Mouse (Mus musculus): Measurements from ENCODE around the gene Clip1. TPM values are rescaled to one million over a fixed set of nuclear protein-coding genes. Genes with fewer than 3 reads are reported as not detected.

Gene Clip1
- total RNA-seq, 2 experiments from 2014 or later: 135 to 152 TPM

DNA sequence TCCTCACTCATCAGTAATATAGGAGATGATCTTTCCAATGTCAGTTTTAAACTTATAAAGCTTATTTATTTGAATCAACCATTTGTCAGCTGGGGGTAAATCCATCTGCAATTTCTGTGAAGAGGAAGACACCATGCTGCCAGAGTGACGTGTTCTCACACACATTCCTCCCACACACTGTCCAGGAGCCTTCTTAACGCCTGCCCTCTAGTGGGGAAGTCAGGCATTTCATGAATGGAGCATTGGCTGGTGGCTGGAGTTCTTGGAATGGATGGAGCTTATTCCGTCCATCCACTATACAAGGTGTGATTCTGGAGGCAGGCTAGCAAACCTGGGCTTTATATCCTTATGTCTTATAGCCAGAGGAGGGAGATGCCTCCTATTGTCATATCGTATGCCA, 74.6 kb downstream of the Clip1 start:
- intact Hi-C loops (cut with DNase I): loop anchor here (1.0 to 5.0 kb wide), 2 partner anchors 26 to 163 kb away; no protein-coding TSS in a partner anchor
- peak; percentile 36 for DNase-seq (ENCODE audit: low spot score)

- intact Hi-C loops (cut with DNase I): no loop called here
- no peak for DNase-seq (ENCODE audit: low spot score)
Observed at GRCm38 (mm10) chr5:123609416-123609815, 75.0 kb downstream of the Clip1 start.

DNA sequence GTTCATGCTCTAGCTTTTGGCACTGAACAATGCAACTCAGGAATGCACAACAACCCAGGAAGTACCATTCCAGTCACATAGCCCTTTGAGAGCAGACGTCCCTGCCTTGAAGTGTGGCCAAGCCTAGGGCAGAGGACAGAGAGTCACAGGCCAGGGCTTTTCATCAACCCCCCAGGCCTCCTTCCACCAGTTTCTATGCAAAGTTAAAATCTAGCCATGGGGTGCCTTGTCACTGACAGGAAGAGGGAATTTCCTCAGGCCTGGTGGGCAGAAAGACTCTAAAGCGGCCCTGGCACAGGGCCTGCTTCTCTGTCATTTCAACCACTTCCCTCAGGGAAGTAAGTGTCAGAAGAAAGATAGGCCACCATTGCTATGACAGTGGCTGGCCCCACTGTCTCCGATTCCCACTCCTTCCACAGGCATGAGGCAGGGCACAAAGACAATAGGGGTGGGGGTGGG, 77.2 kb downstream of the Clip1 start:
- intact Hi-C loops (cut with DNase I): no loop called here
- no peak for DNase-seq (ENCODE audit: low spot score)

- intact Hi-C loops (cut with DNase I): no loop called here
- DNase-seq (ENCODE audit: low spot score): peak; percentile 5
Observed at GRCm38 (mm10) chr5:123603496-123603895, 80.9 kb downstream of the Clip1 start.

DNA sequence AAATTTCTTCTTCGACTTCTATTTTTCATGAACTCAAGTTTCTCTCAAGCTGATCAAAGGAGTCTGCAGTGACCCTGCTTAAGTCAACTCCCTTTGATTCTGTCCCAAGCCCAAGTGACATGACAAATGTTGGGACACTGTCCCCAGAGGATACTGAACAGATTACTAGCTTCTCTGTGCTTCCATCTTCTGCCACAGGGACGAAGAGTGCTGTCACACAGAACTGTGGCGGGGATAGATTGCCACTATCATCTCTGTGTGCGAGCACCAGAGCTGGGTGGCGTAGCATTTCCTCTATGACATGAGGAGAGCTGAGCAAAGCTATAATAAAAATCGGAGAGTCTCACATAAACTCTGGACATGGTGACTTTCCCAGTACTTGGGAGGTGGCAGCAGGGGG, 82.2 kb downstream of the Clip1 start:
- intact Hi-C loops (cut with DNase I): no loop called here
- no peak for DNase-seq (ENCODE audit: low spot score)

GRCm38 (mm10) chr5:123599319-123599718, 85.1 kb downstream of the Clip1 start:
- intact Hi-C loops (cut with DNase I): no loop called here
- no peak for DNase-seq (ENCODE audit: low spot score)

DNA sequence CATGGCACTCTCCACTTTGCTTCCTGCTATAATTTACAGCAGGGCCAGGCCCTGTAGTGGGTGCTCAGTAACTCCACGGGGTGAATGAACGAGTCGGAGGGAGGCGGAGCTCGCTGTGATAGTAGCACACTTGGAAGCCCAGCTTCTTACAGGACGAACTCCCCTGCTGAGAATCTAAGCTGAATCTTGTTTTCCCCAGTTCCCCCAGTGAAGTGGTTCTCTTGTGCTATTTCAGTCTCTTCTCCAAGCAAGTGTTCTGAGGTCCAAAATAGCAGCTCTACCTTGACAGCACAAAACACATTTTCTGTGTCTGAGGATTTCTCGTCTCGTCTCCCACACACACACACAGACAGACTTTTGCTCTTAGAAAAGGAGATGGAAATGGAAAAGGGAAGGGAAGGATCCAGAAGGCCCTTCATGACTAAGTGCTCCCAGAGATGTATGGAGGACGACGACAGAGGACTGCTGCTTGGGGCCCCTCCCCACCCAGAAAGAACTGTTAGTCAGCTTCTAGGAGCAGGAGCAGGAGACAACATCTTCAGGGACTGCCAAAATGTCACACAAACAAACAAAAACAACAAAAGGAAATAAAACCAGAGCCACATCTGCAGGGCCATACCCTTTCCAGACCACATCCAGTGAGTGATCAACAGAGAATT, 90.7 kb downstream of the Clip1 start:
- intact Hi-C loops (cut with DNase I): no loop called here
- DNase-seq (ENCODE audit: low spot score): no peak

DNA sequence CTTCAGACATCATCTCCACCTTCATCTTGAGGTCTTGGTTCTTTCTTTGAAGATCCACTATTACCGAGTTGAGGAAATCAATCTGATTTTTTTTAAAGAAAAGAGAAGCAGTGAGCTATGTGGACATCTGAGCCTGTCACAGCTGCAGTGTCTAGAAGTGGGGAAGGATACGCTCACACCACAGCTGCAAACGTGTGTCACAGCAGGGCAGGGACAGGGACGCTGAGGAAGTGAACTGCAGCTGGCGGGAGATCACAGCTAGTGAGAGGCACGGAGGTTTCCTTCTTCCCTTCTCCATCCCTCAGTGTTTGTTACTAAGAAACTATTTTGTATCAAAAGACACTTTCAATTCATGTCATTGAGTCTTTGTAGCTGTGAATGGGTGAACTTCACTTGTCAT, 104.4 kb downstream of the Clip1 start:
- intact Hi-C loops (cut with DNase I): no loop called here
- no peak for DNase-seq (ENCODE audit: low spot score)

DNA sequence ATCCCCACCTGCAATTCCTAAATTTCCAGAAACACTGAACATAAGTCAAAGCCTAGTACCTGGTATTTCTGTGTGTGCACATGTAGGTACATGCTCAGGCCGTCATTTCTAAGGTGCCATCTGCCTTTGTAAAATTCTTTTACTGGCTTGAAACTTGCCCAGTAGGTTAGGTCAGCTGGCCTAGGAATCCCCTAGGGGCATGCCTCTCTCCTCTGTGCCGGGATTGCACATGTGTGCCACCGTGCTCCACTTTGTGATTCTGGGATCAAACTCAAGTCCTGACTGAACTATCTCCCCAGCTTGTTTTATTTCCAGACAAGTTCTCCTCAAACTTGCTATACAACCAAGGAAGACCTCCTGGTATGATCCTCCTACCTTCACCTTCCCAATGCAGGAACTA, 107.7 kb downstream of the Clip1 start:
- no peak for DNase-seq (ENCODE audit: low spot score)
- intact Hi-C loops (cut with DNase I): no loop called here

GRCm38 (mm10) chr5:123573362-123573761, 111.1 kb downstream of the Clip1 start:
- intact Hi-C loops (cut with DNase I): no loop called here

DNA sequence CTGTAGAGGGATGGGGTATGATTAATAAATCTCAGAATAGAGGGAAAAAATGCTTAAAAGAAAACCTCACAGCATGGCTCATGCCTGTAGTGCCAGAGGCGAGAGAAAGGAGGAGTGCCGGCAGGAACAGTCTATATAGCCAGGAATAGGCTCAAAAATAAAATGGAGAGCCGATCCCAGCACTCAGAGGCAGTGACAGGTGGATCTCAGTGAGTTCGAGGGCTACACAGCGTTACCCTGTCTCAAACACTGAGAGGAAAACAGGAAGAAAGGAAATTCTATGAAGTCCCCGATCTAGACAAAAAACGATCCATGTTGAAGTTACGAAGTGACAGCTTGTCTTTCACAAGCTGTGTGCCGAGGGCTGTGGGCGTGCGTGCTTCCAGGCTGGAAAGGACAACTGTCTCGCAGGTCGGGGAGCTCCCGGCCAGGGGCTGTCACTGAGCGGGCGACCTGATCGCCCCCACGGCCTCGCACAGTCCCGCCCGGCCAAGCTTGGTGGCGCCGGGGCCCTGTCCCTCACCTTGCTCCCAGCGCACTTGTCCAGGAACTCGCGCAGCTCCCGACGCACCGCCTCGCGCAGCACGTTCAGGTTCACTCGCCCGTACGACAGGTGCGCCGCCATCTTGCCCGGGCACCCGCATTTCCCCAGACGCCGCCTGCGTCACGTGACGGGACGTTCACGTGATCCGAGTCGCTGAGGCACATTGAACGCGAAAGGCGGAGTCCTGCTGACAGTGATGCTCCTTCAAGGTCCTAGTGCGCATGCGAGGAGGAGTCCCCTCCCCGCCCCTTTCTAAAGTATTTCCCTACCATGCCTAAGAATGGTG, 111.8 kb downstream of the Clip1 start, which contains the start of gene Vps33a:
Vps33a (minus strand) TSS at position 682 of the 830 bp plus-strand sequence.
- intact Hi-C loops (cut with DNase I): no loop called here

More at GRCm38 (mm10) chr5:123573362-123573761, 111.1 kb downstream of the Clip1 start:
- DNase-seq (ENCODE audit: low spot score): no peak

DNA sequence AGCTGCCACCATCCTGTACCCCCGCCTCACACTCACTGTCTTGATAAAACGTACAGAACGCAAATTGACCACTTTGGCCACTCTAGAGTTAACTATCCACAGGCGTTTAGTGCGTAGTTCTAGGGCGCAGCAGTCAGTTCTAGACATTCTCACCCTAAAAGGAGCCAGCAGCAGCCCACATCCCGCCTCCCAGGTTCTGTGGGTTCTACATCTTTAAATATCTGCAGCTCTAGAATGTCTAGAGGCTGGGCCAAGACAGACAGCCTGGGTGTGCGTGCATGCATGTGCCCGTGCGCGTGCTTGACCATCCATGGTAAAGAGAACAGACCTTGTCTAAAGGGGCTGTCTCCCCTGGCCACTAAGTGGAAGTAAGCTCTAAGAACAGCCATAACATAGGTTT, 123.3 kb downstream of the Clip1 start:
- intact Hi-C loops (cut with DNase I): no loop called here
- no peak for DNase-seq (ENCODE audit: low spot score)

More for the DNA sequence above, 111.8 kb downstream of the Clip1 start, which contains the start of gene Vps33a:
- DNase-seq (ENCODE audit: low spot score): peak; percentile 94

- intact Hi-C loops (cut with DNase I): no loop called here
Observed at GRCm38 (mm10) chr5:123559588-123559987, 124.8 kb downstream of the Clip1 start.

GRCm38 (mm10) chr5:123556451-123556850, 128.0 kb downstream of the Clip1 start:
- intact Hi-C loops (cut with DNase I): no loop called here
- DNase-seq (ENCODE audit: low spot score): no peak

More at GRCm38 (mm10) chr5:123559588-123559987, 124.8 kb downstream of the Clip1 start:
- no peak for DNase-seq (ENCODE audit: low spot score)

- DNase-seq (ENCODE audit: low spot score): no peak
- intact Hi-C loops (cut with DNase I): no loop called here
Observed at GRCm38 (mm10) chr5:123555693-123556092, 128.7 kb downstream of the Clip1 start.

DNA sequence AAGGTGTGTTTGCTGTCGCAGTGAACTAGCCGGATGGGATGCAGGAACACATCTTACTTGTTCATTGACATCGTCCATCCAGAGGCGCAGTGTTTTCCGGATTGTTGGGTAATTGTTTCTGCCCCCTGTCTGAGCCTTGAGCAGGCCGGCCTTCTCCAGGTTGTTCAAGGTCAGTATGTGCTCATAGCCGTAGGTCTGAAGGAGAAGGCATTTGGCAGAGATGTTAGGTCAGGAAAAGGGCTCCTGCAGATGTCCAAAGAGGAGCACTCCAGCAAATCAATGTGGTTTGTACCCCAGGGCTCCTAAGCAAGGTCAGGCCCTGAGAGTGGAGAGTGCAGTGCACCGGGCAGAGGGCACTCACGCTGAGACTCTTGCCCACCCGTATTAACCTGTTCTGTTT, 150.6 kb downstream of the Clip1 start:
- no peak for DNase-seq (ENCODE audit: low spot score)
- intact Hi-C loops (cut with DNase I): loop anchor here (5.0 kb wide), 1 partner anchor 34 kb away; no protein-coding TSS in a partner anchor

DNA sequence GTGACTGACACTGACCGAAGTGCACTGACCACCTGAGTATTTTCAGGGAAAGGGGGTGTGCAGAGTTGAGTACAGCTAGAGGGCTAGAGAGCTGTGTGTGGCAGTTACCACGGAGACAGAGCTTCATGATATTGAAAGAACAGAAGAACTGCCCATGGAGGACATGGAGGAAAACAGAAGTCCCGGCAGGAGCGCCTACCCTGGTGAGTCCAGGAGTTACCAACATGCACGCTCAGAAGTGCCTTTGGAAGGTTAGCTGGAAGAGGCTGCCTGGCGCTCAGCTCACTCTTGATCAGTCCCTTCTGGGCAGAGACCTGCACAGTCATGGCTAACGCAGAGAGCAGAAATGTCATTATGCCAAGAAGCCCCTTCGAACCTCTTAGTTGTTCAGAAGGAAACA, 154.4 kb downstream of the Clip1 start:
- DNase-seq (ENCODE audit: low spot score): no peak
- intact Hi-C loops (cut with DNase I): loop anchor here (5.0 kb wide), 1 partner anchor 37 kb away; no protein-coding TSS in a partner anchor

DNA sequence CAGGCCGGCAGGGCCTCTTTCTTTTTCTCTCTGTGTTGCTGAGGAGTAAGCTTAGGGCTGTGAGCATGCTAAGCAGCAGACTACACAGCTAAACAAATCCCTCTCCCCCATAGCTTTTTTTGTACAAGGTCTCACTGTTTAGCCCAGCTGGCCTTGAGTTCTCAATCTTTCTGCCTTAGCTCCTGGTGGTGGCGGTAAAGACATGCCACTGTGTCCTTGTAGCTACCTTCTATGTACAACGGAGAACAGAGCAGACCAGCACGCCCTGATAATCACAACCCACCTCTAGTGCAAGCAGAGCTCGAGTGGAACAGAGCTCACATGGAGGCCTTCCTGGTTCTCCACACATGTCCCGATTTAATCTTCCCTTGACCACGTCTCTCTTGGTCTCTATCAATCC, 155.8 kb downstream of the Clip1 start:
- intact Hi-C loops (cut with DNase I): no loop called here
- DNase-seq (ENCODE audit: low spot score): no peak

Measured in heart, postnatal 25 days (tissue).